In the genomic region with DNA sequence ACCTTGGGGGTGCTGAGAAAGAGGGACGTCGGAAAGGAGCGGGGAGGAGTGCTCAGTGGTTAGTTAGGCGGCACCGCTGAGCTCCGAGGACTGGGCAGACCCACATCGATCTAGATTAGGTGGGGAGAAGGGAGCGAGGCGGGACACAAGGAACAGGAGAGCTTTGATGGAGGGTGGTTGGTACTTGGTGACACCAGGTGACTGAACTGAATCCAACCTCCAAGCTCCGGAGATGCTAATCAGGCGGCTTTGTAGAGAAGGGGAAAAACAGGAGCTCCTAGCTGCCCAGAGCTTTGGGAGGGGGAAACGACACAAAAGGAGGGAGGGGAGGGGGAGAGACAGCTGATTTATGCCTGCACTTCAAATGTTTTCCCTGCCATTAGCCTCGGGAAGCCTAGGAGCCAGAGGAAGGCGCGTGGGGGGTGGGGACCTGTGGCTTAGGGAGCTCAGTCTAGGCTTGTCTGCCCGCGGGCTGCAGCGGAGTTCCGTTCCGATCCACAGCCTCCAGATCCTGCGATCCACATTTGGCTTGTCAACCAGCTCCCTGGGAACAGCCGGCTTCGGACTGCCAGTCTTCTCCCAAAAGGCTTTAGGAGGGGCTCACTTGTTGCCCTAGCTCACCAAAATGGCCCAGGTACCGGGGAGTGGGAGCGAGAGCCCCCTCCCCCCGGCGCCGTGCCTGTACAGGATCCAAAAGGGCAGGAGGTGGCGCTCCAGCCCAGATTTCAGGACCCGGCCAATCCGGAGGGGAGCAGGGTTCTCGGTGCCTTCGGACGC, we compare ENCODE assay signal across 9 mouse cellular contexts. TPM values are rescaled to one million over a fixed set of nuclear protein-coding genes. Genes with fewer than 3 reads are reported as not detected.
DNase-seq lines count a peak whose midpoint lies in the region; ATAC-seq and TF ChIP-seq lines count a peak whose summit lies in the region.
"Had no signal": no experiment of that assay in that cellular context is flagged by ENCODE, and none has a peak within 500 bp of the region (broad histone marks: within the 10 kb centered on the region; RNA-seq: fewer than 3 reads in every experiment).

No protein-coding gene starts in this region.

- ATAC-seq in heart, embryonic 12.5 days (ENCODE audit: insufficient number of reproducible peaks, low FRiP score): no peak
- ATAC-seq in kidney, postnatal 0 days (replicated peaks; ENCODE audit: low FRiP score, low read depth): no peak; the same call in 1 of the 2 replicates
- ATAC-seq: Patski had no signal

- WGBS in heart, embryonic 12.5 days: 3% methylated on average over 33 of the region's 34 CpGs
- WGBS in kidney, postnatal 0 days: 3% methylated on average over 34 of the region's 34 CpGs
- 6% methylated on average over 34 of the region's 34 CpGs for WGBS in small intestine, adult 2 months

- TF ChIP-seq POLR2A in small intestine, adult 2 months (IDR thresholded peaks at IDR 0.05; ENCODE audit: low read depth, low read length): no peak

- peak overlapping the region; percentile 84 for H3K4me2 ChIP-seq in heart, embryonic 12.5 days
- peak overlapping the region; percentile 90 for H3K4me2 ChIP-seq in kidney, postnatal 0 days (ENCODE audit: low read length)

- no peaks in the 10 kb centered on the region for H3K9me3 ChIP-seq in heart, embryonic 12.5 days (replicated peaks)
- no peaks in the 10 kb centered on the region for H3K9me3 ChIP-seq in kidney, postnatal 0 days (replicated peaks; ENCODE audit: low read length)

- H3K9ac ChIP-seq in heart, embryonic 12.5 days: peak overlapping the region; percentile 92
- H3K9ac ChIP-seq in kidney, postnatal 0 days (ENCODE audit: low read depth, low read length): peak overlapping the region; percentile 25; the same call in 1 of the 2 replicates

- peaks cover 80% of the 10 kb centered on the region for H3K4me1 ChIP-seq in heart, embryonic 12.5 days (replicated peaks)
- H3K4me1 ChIP-seq in kidney, postnatal 0 days (replicated peaks; ENCODE audit: insufficient read depth, low read length): peaks cover 65% of the 10 kb centered on the region
- H3K4me1 ChIP-seq in small intestine, adult 2 months (ENCODE audit: control insufficient read depth, insufficient read depth, insufficient read length, low read length): peaks cover 2% of the 10 kb centered on the region

- H3K27ac ChIP-seq in layer of hippocampus, adult 2 months: peak overlapping the region; percentile 61
- peak overlapping the region; percentile 100 for H3K27ac ChIP-seq in heart, embryonic 12.5 days (ENCODE audit: poor library complexity, severe bottlenecking)
- peak overlapping the region; percentile 20; the same call in 1 of the 2 replicates for H3K27ac ChIP-seq in kidney, postnatal 0 days
- no peak overlapping the region for H3K27ac ChIP-seq in small intestine, adult 2 months (ENCODE audit: insufficient read depth, low read depth, low read length)

- H3K27me3 ChIP-seq in heart, embryonic 12.5 days (replicated peaks): no peaks in the 10 kb centered on the region
- H3K27me3 ChIP-seq in kidney, postnatal 0 days (ENCODE audit: insufficient read depth, low read length): no peaks in the 10 kb centered on the region
- 0 out of 2 replicates have a peak, but pooled peaks cover 17% of the 10 kb centered on the region for H3K27me3 ChIP-seq in small intestine, adult 2 months (ENCODE audit: control insufficient read depth, insufficient read depth, low read length)
- H3K27me3 ChIP-seq: Patski had no signal

- peak; percentile 30 to 44 for DNase-seq in layer of hippocampus, adult 2 months (ENCODE audit: low spot score in 2 of 2)
- DNase-seq in layer of hippocampus, adult 9-10 months (ENCODE audit: low spot score): no peak
- DNase-seq in cerebellum, postnatal 10 days: peak; percentile 90 to 93
- peak; percentile 84 for DNase-seq in kidney, postnatal 0 days (ENCODE audit: low spot score)
- peak; percentile 64 for DNase-seq in lung, postnatal 10 days
- no peak for DNase-seq in ovary, postnatal 36 days (ENCODE audit: low spot score)

- TF ChIP-seq CTCF in layer of hippocampus, adult 2 months (conservative IDR thresholded peaks at IDR 0.05): peak; percentile 72
- peak; percentile 53 for TF ChIP-seq CTCF in kidney, postnatal 0 days (IDR thresholded peaks at IDR 0.05; ENCODE audit: low read depth)
- TF ChIP-seq CTCF in small intestine, adult 2 months (IDR thresholded peaks at IDR 0.05; ENCODE audit: extremely low read depth, insufficient read length, insufficient replicate concordance, low read depth, low read length): no peak

- peak overlapping the region; percentile 59 for H3K4me3 ChIP-seq in layer of hippocampus, adult 2 months
- H3K4me3 ChIP-seq in heart, embryonic 12.5 days: peak overlapping the region; percentile 70
- H3K4me3 ChIP-seq in kidney, postnatal 0 days (replicated peaks; ENCODE audit: low read depth, low read length): peak overlapping the region; percentile 26
- peak overlapping the region; percentile 46 for H3K4me3 ChIP-seq in small intestine, adult 2 months (ENCODE audit: low read depth, low read length)

- no peaks in the 10 kb centered on the region for H3K36me3 ChIP-seq in heart, embryonic 12.5 days
- H3K36me3 ChIP-seq in kidney, postnatal 0 days (ENCODE audit: insufficient read depth, low read length): no peaks in the 10 kb centered on the region
- H3K36me3 ChIP-seq in small intestine, adult 2 months (ENCODE audit: control insufficient read depth, insufficient read depth, low read length): no peaks in the 10 kb centered on the region

RNA-seq across cellular contexts. Expression of gene Unc5b, which starts 4.7 kb away (rescaled TPM):
- total RNA-seq in layer of hippocampus, adult 2 months (2021): 10 to 100 TPM; 10.7 to 11.2 TPM
- polyA plus RNA-seq in heart, embryonic 12.5 days (2016; fragmentation: Nextera tagmentation; extraction: Ambion mirVana): 18.4 and 18.7 TPM in 2 replicates
- 7.8 TPM in 2 replicates for polyA plus RNA-seq in kidney, postnatal 0 days (2015; fragmentation: Nextera tagmentation; extraction: Ambion mirVana)
- 24.6 and 71.6 TPM in 2 replicates for polyA plus RNA-seq in small intestine, adult 2 months (2012; rRNA removed)

Comparison
In these comparisons a context has a peak if more than half of its experiments do, and no peak if none do; other contexts are left out.
1. DNase-seq: peak in layer of hippocampus, adult 2 months (2 of 2), cerebellum, postnatal 10 days (2 of 2), kidney, postnatal 0 days (single experiment) and lung, postnatal 10 days (single experiment); none in layer of hippocampus, adult 9-10 months (single experiment) and ovary, postnatal 36 days (single experiment).
2. Peak in every context shown above with its lines, with median percentiles within 50 percentile points of each other: H3K4me3 ChIP-seq.